Mouse (Mus musculus): ENCODE results near the gene Mecp2. TPM values are rescaled to one million over a fixed set of nuclear protein-coding genes. Genes with fewer than 3 reads are reported as not detected.
A peak's percentile ranks its signal among the peaks of the same experiment; 100 is the strongest.
"Not testable (repeated sequence)": the region's sequence is repeated elsewhere in the genome, so short reads cannot be mapped to it uniquely, and the experiment has no call there.

The Mecp2 gene
- 13.1 and 14.2 TPM in 2 replicates for polyA plus RNA-seq (2016; fragmentation: Nextera tagmentation; extraction: Ambion mirVana)

DNA sequence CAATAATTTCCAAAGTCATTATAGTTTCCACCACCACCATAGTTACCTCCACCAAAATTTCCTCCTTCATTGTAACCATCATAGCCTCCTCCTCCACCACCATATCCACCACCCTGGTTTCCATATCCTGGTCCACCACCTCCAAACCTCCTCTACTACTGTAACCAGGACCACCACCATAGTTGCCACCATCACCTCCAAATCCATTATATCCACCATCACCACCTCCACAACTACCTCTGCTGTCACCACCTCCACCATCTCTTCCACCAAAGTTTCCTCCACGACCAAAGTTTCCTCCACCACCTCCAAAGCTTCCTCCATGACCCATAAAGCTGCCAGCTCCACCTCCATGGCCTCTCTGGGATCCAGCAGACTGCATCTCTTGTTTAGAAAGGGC lies at the start of gene Mecp2:
Gene Mecp2 (minus strand): TSS at position 101 of the 400 bp plus-strand sequence.
- H3K4me1 ChIP-seq (replicated peaks); H3K27ac ChIP-seq; H3K9me3 ChIP-seq; H3K4me2 ChIP-seq; H3K9ac ChIP-seq (replicated peaks); H3K36me3 ChIP-seq; H3K4me3 ChIP-seq (replicated peaks); ATAC-seq (ENCODE audit: insufficient number of reproducible peaks, insufficient read depth, low FRiP score, low TSS enrichment, low read depth); H3K27me3 ChIP-seq: not testable (repeated sequence)
- WGBS, result 32% methylated on average over 1 of the region's 1 CpGs

DNA sequence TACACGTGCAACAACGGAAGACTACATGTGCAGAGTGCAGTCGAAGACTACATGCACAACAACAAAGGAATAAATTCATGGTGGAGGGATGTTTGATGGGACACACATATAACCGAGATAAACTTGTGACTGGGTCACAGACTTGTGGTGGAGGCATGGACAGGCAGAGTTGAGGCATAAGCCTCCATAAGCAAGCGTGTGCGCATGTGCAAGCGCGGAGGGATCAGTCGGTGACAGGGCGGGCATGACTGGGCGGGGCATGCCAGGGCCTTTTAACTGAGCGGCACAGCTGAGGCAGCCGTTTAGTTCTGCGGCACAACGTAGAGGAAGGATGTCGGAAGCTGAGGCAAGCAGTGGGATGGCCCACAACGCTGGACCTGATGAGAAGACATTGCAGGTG lies 41.8 kb upstream of the Mecp2 start, which contains the start of gene Tktl1:
Gene Tktl1 (plus strand): TSS at position 301 of the 400 bp plus-strand sequence.
- Histone ChIP-seq H3K4me2 (no peak within 1 kb of the TSS), H3K4me1 (replicated peaks) (no peaks in the 10 kb centered on the region), H3K4me3 (replicated peaks) (no peak within 1 kb of the TSS), H3K27ac (no peak within 1 kb of the TSS), H3K9ac (replicated peaks) (no peak within 1 kb of the TSS), H3K27me3 (0 out of 2 replicates have a peak, but pooled peaks cover 3% of the 10 kb centered on the region), H3K36me3 (no peaks in the 10 kb centered on the region), H3K9me3 (no peaks in the 10 kb centered on the region)
- WGBS, result 92% methylated on average over 17 of the region's 17 CpGs
- no peak for ATAC-seq (ENCODE audit: insufficient number of reproducible peaks, insufficient read depth, low FRiP score, low TSS enrichment, low read depth)

DNA sequence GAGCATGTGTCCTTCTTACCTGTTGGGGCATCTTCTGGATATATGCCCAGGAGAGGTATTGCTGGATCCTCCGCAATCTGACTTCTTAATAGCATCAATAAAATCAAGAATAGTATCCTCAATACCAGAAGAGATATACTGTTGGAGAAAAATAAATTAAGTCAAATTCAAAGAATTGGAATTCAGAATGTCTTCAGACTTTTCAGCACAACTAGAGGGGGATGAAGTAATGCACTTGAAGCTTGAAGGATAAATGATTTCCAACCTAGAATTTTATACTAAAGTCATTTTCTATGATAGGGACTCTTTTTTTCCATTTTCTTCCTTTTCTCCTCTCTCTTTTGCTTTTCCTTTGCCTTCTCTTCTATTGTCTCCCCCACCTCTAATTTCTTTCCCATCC lies 32.6 kb upstream of the Mecp2 start, which contains the start of gene Tex28:
Gene Tex28 (minus strand): TSS at position 101 of the 400 bp plus-strand sequence.
- H3K4me2 ChIP-seq, result no peak within 1 kb of the TSS
- no peaks in the 10 kb centered on the region for H3K27me3 ChIP-seq
- no peaks in the 10 kb centered on the region for H3K4me1 ChIP-seq (replicated peaks)
- no peaks in the 10 kb centered on the region for H3K9me3 ChIP-seq
- WGBS, result 96% methylated on average over 1 of the region's 1 CpGs
- H3K36me3 ChIP-seq, result no peaks in the 10 kb centered on the region
- ATAC-seq (ENCODE audit: insufficient number of reproducible peaks, insufficient read depth, low FRiP score, low TSS enrichment, low read depth), result no peak
- no peak within 1 kb of the TSS for H3K4me3 ChIP-seq (replicated peaks)
- H3K9ac ChIP-seq (replicated peaks), result no peak within 1 kb of the TSS
- H3K27ac ChIP-seq, result no peak within 1 kb of the TSS

DNA sequence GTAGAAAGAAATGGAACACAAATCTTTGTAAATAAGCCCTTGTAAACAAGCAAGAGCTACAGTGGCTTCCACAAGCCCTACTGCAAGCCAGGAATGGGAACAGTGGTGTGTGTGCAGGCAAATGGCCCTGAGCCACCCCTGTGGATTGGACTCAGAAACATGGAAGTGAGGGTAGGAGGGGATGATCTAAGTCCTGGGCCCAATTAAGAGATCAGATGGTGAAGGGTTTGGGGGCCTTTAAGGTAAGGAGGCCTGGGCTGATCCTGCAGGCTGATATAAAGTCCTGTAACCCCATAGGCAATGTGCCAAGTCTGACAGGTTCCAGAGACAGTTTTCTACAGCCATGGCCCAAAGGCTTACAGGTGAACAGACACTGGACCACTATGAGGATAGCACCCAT lies 8.0 kb downstream of the Mecp2 start, which contains the start of gene Opn1mw:
Gene Opn1mw (plus strand): TSS at position 301 of the 400 bp plus-strand sequence.
- Histone ChIP-seq H3K4me2 (no peak within 1 kb of the TSS), H3K4me1 (replicated peaks) (no peaks in the 10 kb centered on the region), H3K9ac (replicated peaks) (no peak within 1 kb of the TSS), H3K9me3 (no peaks in the 10 kb centered on the region), H3K4me3 (replicated peaks) (no peak within 1 kb of the TSS), H3K27me3 (peaks cover 18% of the 10 kb centered on the region), H3K27ac (no peak within 1 kb of the TSS), H3K36me3 (no peaks in the 10 kb centered on the region)
- no peak for ATAC-seq (ENCODE audit: insufficient number of reproducible peaks, insufficient read depth, low FRiP score, low TSS enrichment, low read depth)

DNA sequence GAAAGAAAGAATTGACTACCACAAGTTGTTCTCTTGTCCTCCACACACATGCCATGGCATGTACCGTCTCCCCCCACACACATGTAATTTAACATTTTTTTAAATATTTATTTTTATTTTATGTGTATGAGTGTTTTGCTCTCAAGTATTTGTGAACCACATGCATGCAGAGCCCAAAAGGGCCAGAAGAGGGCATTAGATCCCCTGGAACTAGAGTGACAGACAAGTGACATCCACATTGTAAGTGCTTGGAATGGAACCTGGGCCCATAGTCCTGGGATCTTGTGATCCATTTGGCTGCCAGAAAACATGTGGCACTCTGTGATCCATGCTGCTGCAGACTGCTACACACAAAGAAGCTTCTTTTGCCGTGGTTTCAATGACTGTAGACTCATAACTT lies 10.2 kb downstream of the Mecp2 start:
- no peak overlapping the region for H3K4me2 ChIP-seq
- H3K4me3 ChIP-seq (replicated peaks), result no peak overlapping the region
- no peak overlapping the region for H3K9ac ChIP-seq (replicated peaks)
- no peaks in the 10 kb centered on the region for H3K9me3 ChIP-seq
- ATAC-seq (ENCODE audit: insufficient number of reproducible peaks, insufficient read depth, low FRiP score, low TSS enrichment, low read depth), result no peak
- H3K27ac ChIP-seq, result no peak overlapping the region
- no peaks in the 10 kb centered on the region for H3K4me1 ChIP-seq (replicated peaks)
- H3K36me3 ChIP-seq, result no peaks in the 10 kb centered on the region
- peaks cover 21% of the 10 kb centered on the region for H3K27me3 ChIP-seq
- WGBS, result 52% methylated on average over 2 of the region's 2 CpGs

DNA sequence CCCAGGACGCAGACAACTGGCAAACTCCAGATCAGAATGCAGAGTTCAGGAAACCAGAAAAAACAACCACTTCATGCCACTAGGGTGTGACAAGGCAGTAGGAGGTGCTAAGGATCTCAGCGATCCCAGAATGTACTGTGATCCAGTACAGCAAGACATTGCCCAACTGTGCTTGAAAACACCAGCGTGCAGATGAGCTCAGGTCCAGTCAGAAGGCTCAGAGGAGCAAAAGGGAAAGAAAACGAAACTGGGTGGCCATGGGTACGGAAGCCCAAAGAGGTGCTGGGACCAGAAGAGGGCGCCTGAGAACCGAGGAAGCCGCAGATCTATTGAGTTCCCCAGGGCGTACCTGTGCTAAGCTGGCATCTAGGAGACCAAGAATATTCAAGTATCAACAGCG lies 19.7 kb downstream of the Mecp2 start:
- H3K9ac ChIP-seq (replicated peaks), result no peak overlapping the region
- peak overlapping the region; percentile 23 for H3K4me3 ChIP-seq (replicated peaks)
- H3K36me3 ChIP-seq, result no peaks in the 10 kb centered on the region
- WGBS, result 24% methylated on average over 10 of the region's 10 CpGs
- H3K9me3 ChIP-seq, result no peaks in the 10 kb centered on the region
- no peak overlapping the region for H3K27ac ChIP-seq
- peaks cover 9% of the 10 kb centered on the region for H3K27me3 ChIP-seq
- H3K4me1 ChIP-seq (replicated peaks), result no peaks in the 10 kb centered on the region
- ATAC-seq (ENCODE audit: insufficient number of reproducible peaks, insufficient read depth, low FRiP score, low TSS enrichment, low read depth), result peak; percentile 52; the same call in 1 of the 2 replicates
- H3K4me2 ChIP-seq, result peak overlapping the region; percentile 42

DNA sequence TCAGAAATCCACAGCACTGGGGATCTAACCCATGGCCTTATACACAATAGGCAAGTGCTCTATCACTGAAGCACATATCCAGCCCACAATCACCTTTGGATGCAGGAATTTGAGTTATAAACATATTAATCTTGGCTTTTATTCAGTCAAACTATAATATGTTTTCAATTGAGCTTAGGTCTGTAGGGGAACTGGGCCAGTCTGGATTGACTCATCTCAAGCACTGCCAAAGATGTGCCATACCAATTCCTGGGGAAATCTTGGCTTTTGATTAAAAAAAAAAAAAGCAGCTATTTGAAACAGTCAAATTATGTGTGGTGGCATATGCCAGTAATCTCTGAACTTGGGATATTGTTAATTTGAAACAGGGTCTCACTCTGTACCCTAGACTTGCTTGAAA lies 21.1 kb downstream of the Mecp2 start:
- no peaks in the 10 kb centered on the region for H3K36me3 ChIP-seq
- no peak overlapping the region for H3K9ac ChIP-seq (replicated peaks)
- H3K4me1 ChIP-seq (replicated peaks), result no peaks in the 10 kb centered on the region
- H3K27ac ChIP-seq, result no peak overlapping the region
- no peak overlapping the region for H3K4me3 ChIP-seq (replicated peaks)
- H3K4me2 ChIP-seq, result no peak overlapping the region
- ATAC-seq (ENCODE audit: insufficient number of reproducible peaks, insufficient read depth, low FRiP score, low TSS enrichment, low read depth), result no peak
- H3K27me3 ChIP-seq, result peaks cover 4% of the 10 kb centered on the region
- H3K9me3 ChIP-seq, result no peaks in the 10 kb centered on the region

DNA sequence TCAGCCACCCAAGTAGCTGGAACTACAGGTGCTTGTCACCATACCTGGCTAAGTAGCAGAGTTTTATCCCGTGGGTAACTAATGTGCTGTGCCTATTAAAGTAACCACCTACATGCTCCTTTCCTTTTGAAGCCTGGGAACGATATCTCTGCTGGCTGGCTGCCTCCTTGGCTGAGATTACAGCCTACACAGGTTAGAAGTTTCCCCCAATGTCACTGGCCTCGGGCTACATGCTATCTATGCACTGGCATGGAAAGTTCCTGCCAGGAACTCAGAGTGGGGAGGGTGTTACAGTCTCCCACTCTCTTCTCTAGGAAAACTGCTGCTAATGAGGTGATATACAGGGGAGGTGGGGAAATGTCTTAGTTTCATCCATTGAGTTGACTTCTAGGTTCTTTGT lies 26.4 kb downstream of the Mecp2 start:
- Histone ChIP-seq H3K4me2 (no peak overlapping the region), H3K4me3 (replicated peaks) (no peak overlapping the region), H3K4me1 (replicated peaks) (no peaks in the 10 kb centered on the region), H3K27me3 (peaks cover 10% of the 10 kb centered on the region), H3K9ac (replicated peaks) (no peak overlapping the region), H3K36me3 (no peaks in the 10 kb centered on the region), H3K27ac (no peak overlapping the region), H3K9me3 (no peaks in the 10 kb centered on the region)
- no peak for ATAC-seq (ENCODE audit: insufficient number of reproducible peaks, insufficient read depth, low FRiP score, low TSS enrichment, low read depth)
- WGBS, result 47% methylated on average over 3 of the region's 3 CpGs

DNA sequence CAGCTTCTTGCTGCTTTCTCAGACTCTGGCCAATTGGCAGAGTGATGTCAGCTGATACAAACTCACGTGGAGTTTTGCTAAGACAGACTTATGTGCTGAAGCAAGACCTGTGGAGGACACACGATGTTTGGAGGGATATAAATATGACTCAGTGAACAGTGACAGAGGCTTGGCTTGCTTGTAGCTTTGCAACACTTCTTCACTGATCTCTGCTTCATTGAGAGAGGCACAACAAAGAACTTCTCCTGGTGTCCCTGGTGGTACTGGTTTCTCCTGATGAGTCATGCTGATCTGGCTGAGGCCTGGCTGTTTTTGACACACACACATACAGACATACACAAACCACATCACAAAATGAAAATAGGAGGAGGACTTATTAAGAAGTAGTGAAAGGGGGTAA lies 29.2 kb downstream of the Mecp2 start:
- H3K9ac ChIP-seq (replicated peaks), result no peak overlapping the region
- H3K27ac ChIP-seq, result no peak overlapping the region
- no peaks in the 10 kb centered on the region for H3K36me3 ChIP-seq
- H3K4me3 ChIP-seq (replicated peaks), result no peak overlapping the region
- H3K4me2 ChIP-seq, result no peak overlapping the region
- peaks cover 18% of the 10 kb centered on the region for H3K27me3 ChIP-seq
- WGBS, result 51% methylated on average over 2 of the region's 2 CpGs
- no peak for ATAC-seq (ENCODE audit: insufficient number of reproducible peaks, insufficient read depth, low FRiP score, low TSS enrichment, low read depth)
- no peaks in the 10 kb centered on the region for H3K4me1 ChIP-seq (replicated peaks)
- H3K9me3 ChIP-seq, result no peaks in the 10 kb centered on the region

DNA sequence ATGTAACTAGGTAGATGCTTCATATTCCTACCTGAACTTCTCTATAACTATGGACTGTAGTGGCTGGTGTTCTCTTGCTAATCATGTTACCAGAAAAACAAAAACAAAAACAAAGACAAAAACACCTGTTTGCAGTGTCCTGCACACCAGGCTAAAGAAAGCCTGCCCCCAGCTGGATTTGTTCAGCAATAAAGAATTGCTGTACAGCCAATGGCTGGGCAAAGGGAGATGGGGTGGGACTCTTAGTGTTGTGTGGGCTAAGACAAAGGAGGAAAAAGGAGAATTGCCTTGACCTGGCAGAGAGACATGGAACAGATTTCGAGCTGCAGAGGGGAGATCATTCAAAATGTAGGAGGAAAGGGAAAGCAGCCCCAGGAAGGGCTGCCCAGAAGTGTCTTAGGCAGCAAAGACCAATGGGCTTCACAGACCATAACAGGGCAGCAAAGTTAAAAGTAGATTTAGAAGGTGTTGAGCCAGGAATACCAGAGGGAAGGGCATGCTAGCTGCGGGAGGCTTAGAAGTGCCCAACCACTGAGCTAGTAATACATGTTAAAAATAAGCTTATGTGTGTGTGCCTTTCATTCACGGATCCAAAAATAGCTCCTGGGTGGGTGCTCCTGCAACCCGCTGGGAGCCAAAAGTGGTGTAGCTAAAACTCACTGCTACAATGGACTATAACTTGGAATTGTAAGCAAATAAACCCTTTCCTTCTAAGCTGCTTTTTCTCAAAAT lies 31.5 kb downstream of the Mecp2 start:
- Histone ChIP-seq H3K36me3 (no peaks in the 10 kb centered on the region), H3K4me3 (replicated peaks) (no peak overlapping the region), H3K9me3 (no peaks in the 10 kb centered on the region), H3K4me1 (replicated peaks) (no peaks in the 10 kb centered on the region), H3K9ac (replicated peaks) (no peak overlapping the region), H3K27me3 (peaks cover 13% of the 10 kb centered on the region), H3K27ac (no peak overlapping the region), H3K4me2 (no peak overlapping the region)
- ATAC-seq (ENCODE audit: insufficient number of reproducible peaks, insufficient read depth, low FRiP score, low TSS enrichment, low read depth), result no peak
- 62% methylated on average over 4 of the region's 4 CpGs for WGBS

DNA sequence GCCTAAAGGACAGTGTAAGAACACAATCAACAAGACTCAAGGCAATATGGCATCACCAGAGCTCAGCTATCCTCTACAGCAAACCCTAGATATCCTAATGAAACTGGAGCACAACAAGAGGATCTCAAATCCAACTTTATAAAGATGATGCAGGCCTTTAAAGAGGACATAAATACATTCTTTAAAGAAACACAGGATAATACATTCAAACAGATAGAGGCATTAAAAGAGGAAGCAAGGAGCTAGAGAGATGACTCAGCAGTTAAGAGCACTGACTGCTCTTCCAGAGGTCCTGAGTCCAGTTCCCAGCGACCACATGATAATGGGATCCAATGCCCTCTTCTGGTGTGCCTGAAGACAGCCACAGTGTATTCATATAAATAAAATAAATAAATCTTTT lies 40.0 kb downstream of the Mecp2 start:
- Histone ChIP-seq H3K4me3 (replicated peaks) (no peak overlapping the region), H3K9ac (replicated peaks) (no peak overlapping the region), H3K36me3 (no peaks in the 10 kb centered on the region), H3K4me1 (replicated peaks) (no peaks in the 10 kb centered on the region), H3K9me3 (no peaks in the 10 kb centered on the region), H3K27ac (no peak overlapping the region), H3K27me3 (peaks cover 7% of the 10 kb centered on the region; the same call in 1 of the 2 replicates), H3K4me2 (no peak overlapping the region)
- 63% methylated on average over 1 of the region's 1 CpGs for WGBS
- ATAC-seq (ENCODE audit: insufficient number of reproducible peaks, insufficient read depth, low FRiP score, low TSS enrichment, low read depth), result no peak

DNA sequence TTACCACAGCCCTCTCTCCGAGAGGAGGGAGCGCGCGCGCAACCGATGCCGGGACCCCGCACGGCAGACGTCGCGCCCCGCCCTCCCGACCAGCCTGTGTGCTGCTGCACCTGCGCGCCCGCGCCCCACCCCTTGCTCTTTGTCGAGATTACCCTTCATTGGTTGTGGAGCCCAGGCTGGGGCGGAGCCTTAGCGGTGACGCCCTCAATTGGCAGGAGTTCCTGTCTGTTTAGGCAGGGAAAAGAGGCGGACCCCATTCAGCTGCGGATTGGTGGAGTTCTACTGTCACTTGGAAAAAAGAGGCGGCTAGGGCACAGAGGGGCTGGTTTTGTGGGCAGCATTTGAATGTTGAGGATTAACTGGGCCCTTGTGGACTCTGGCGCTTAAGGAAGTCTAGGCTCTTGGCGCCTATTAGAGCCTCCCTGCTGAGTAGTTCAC lies 49.5 kb downstream of the Mecp2 start:
- H3K27ac ChIP-seq, result peak overlapping the region; percentile 94
- peaks cover 16% of the 10 kb centered on the region for H3K27me3 ChIP-seq
- WGBS, result 12% methylated on average over 27 of the region's 27 CpGs
- no peaks in the 10 kb centered on the region for H3K9me3 ChIP-seq
- peak; percentile 99 for ATAC-seq (ENCODE audit: insufficient number of reproducible peaks, insufficient read depth, low FRiP score, low TSS enrichment, low read depth)
- peak overlapping the region; percentile 83 for H3K9ac ChIP-seq (replicated peaks)
- peak overlapping the region; percentile 57 for H3K4me3 ChIP-seq (replicated peaks)
- H3K36me3 ChIP-seq, result no peaks in the 10 kb centered on the region
- H3K4me1 ChIP-seq (replicated peaks), result 0 out of 2 replicates have a peak, but pooled peaks cover 5% of the 10 kb centered on the region
- H3K4me2 ChIP-seq, result peak overlapping the region; percentile 49

Measured in limb, embryonic 12.5 days (tissue).